Mouse (Mus musculus) heart, adult 2 months (tissue): Measurements from ENCODE around the gene Muc5ac.

Source experiments
- CTCF ChIP-seq: fragments of 200-600 bp; IDR thresholded peaks from 2 replicates; pipeline ENCODE4 v1.8.1; 2022; ENCODE audit warnings: antibody characterized with exemption, mild to moderate bottlenecking, moderate library complexity
- POLR2A ChIP-seq: fragments of 200-500 bp; IDR thresholded peaks from 2 replicates; pipeline ENCODE4 v1.6.1; 2011; ENCODE audit warnings: mild to moderate bottlenecking, low read depth, low read length, control low read depth; ENCODE audit not compliant: insufficient read depth

GRCm38 (mm10) chr7:141805384-141805783 lies 16.6 kb downstream of the Muc5ac start:
- TF ChIP-seq CTCF (no peak), POLR2A (no peak)
